Mouse (Mus musculus) lung, postnatal 0 days (tissue): ENCODE measurements around the gene Olfr287.

Source experiments
- CTCF ChIP-seq: IDR thresholded peaks from 2 replicates; pipeline ENCODE4 v1.5.1; 2016; ENCODE audit warnings: antibody characterized with exemption, mild to moderate bottlenecking
- EP300 ChIP-seq: IDR thresholded peaks from 2 replicates; pipeline ENCODE4 v1.6.1; 2016; ENCODE audit warnings: antibody characterized with exemption, mild to moderate bottlenecking, control low read depth

DNA sequence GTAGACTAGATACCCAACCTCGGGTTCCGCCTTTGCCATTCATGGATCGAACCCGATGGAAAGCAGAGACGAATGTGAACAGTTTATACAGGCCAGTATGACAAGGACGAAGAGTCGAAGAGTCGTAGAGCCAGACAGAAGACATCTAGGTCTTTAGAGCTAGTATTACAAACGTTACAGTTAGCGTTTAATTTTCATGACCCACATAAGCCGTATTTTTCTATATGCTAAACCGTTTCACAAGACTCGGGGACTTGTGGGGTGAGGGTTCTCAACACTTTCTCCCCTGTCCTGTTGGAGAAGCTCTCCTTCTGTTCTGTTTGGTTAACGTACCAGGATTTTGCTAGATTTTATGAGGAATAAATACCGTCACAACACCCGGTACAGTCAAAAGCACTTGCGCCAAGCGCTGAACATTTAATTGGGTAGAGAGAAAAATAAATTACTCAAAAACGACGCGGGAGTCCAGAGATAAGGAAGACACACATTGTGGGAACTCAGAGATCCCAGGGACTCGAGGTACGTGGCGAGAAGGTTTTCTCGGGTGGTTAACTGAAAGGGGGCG, 40.2 kb downstream of the Olfr287 start:
- TF ChIP-seq CTCF (no peak), EP300 (no peak)
